ENCODE assay signal across 10 mouse cellular contexts in the genomic region with DNA sequence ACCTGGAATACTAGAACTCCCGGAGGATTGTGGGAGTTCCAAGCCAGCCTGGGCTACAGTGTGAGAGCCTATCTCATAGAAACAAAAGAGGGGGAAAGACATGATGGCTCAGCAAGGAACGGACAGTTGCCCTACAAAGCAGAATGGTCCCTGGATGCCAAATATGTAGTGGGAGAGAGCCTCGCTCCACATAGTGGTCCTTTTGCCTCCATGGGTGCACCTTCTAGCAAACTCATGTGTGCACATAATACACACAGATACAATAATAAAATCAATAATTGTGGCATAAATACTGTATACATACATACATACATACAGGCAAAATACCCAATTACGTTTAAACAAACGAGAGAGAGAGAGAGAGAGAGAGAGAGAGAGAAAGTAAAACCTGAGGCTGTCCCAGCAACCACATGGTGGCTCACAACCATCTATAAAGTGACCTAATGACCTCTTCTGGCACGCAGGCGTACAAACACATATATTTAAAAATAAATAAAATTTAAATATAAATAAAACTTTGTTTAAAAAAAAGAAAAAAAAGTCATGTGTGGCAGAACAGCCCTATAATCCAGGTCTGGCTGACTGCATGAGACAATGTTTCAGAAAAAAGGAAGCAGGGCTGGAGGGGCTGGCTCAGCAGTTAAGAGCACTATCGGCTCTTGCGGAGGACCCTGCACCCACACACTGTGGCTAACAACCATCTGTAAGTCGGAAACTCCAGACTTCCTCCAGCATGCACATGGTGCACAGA. TPM values are rescaled to one million over a fixed set of nuclear protein-coding genes. Genes with fewer than 3 reads are reported as not detected.
DNase-seq lines count a peak whose midpoint lies in the region; ATAC-seq and TF ChIP-seq lines count a peak whose summit lies in the region.
"Had no signal": no experiment of that assay in that cellular context is flagged by ENCODE, and none has a peak within 500 bp of the region (broad histone marks: within the 10 kb centered on the region; RNA-seq: fewer than 3 reads in every experiment).

No protein-coding gene starts in this region.

- peaks cover 6% of the 10 kb centered on the region for H3K4me1 ChIP-seq in forebrain, postnatal 0 days (ENCODE audit: insufficient read depth)
- H3K4me1 ChIP-seq in forebrain, embryonic 12.5 days: peaks cover 7% of the 10 kb centered on the region
- peaks cover 11% of the 10 kb centered on the region for H3K4me1 ChIP-seq in limb, embryonic 12.5 days (replicated peaks)
- H3K4me1 ChIP-seq in stomach, postnatal 0 days (replicated peaks; ENCODE audit: control insufficient read depth, insufficient read depth): peaks cover 5% of the 10 kb centered on the region

- H3K9ac ChIP-seq in forebrain, postnatal 0 days: no peak overlapping the region
- no peak overlapping the region for H3K9ac ChIP-seq in forebrain, embryonic 12.5 days
- H3K9ac ChIP-seq in limb, embryonic 12.5 days (replicated peaks): 0 out of 2 replicates have a peak overlapping the region, but pooled peaks have one; percentile 12
- H3K9ac ChIP-seq in stomach, postnatal 0 days (ENCODE audit: low read length): peak overlapping the region; percentile 70

- no peak for TF ChIP-seq EP300 in stomach, postnatal 0 days (optimal IDR thresholded peaks at IDR 0.05)

- H3K27ac ChIP-seq in forebrain, postnatal 0 days (ENCODE audit: low read depth, low read length): peak overlapping the region; percentile 85; the same call in 1 of the 2 replicates
- no peak overlapping the region for H3K27ac ChIP-seq in forebrain, embryonic 12.5 days
- H3K27ac ChIP-seq in limb, embryonic 12.5 days: 0 out of 2 replicates have a peak overlapping the region, but pooled peaks have one; percentile 35
- peak overlapping the region; percentile 90; the same call in 1 of the 2 replicates for H3K27ac ChIP-seq in stomach, postnatal 0 days (replicated peaks)

- H3K4me3 ChIP-seq in forebrain, postnatal 0 days (ENCODE audit: low read depth, low read length): no peak overlapping the region
- H3K4me3 ChIP-seq in forebrain, embryonic 12.5 days (replicated peaks): no peak overlapping the region
- H3K4me3 ChIP-seq in limb, embryonic 12.5 days (replicated peaks): no peak overlapping the region
- H3K4me3 ChIP-seq in stomach, postnatal 0 days (ENCODE audit: low read depth, low read length): no peak overlapping the region

- TF ChIP-seq CTCF in forebrain, postnatal 0 days (IDR thresholded peaks at IDR 0.05; ENCODE audit: low read depth): no peak
- no peak for TF ChIP-seq CTCF in stomach, postnatal 0 days (IDR thresholded peaks at IDR 0.05; ENCODE audit: low read depth)

- no peak for ATAC-seq in forebrain, postnatal 0 days
- no peak for ATAC-seq in forebrain, embryonic 12.5 days (ENCODE audit: low FRiP score)
- no peak for ATAC-seq in limb, embryonic 12.5 days (ENCODE audit: insufficient number of reproducible peaks, insufficient read depth, low FRiP score, low TSS enrichment, low read depth)
- no peak for ATAC-seq in stomach, postnatal 0 days (ENCODE audit: low FRiP score, low TSS enrichment)

- H3K27me3 ChIP-seq in forebrain, postnatal 0 days (ENCODE audit: insufficient read depth, low read length): no peaks in the 10 kb centered on the region
- 0 out of 2 replicates have a peak, but pooled peaks cover 4% of the 10 kb centered on the region for H3K27me3 ChIP-seq in forebrain, embryonic 12.5 days
- no peaks in the 10 kb centered on the region for H3K27me3 ChIP-seq in limb, embryonic 12.5 days
- no peaks in the 10 kb centered on the region for H3K27me3 ChIP-seq in stomach, postnatal 0 days (ENCODE audit: control insufficient read depth, insufficient read depth, low read length)

- DNase-seq in forebrain, postnatal 0 days: no peak
- DNase-seq in right cerebral cortex, adult 18-20 months: peak; percentile 33
- no peak for DNase-seq in right cerebral cortex, postnatal 25 days
- no peak for DNase-seq in stomach, postnatal 0 days (ENCODE audit: low spot score)
- DNase-seq in urinary bladder, postnatal 25 days (ENCODE audit: low spot score): no peak
- DNase-seq in ovary, postnatal 36 days (ENCODE audit: low spot score): no peak

- no peaks in the 10 kb centered on the region for H3K36me3 ChIP-seq in forebrain, postnatal 0 days (ENCODE audit: insufficient read depth)
- H3K36me3 ChIP-seq in forebrain, embryonic 12.5 days (replicated peaks): no peaks in the 10 kb centered on the region
- peaks cover 5% of the 10 kb centered on the region; the same call in 1 of the 2 replicates for H3K36me3 ChIP-seq in limb, embryonic 12.5 days
- no peaks in the 10 kb centered on the region for H3K36me3 ChIP-seq in stomach, postnatal 0 days (ENCODE audit: control insufficient read depth, insufficient read depth, low read length)

- WGBS in forebrain, postnatal 0 days: 73% methylated on average over 10 of the region's 10 CpGs
- 81% methylated on average over 10 of the region's 10 CpGs for WGBS in forebrain, embryonic 12.5 days
- 73% methylated on average over 10 of the region's 10 CpGs for WGBS in limb, embryonic 12.5 days
- WGBS in stomach, postnatal 0 days: 59% methylated on average over 10 of the region's 10 CpGs

- no peaks in the 10 kb centered on the region for H3K9me3 ChIP-seq in forebrain, postnatal 0 days (ENCODE audit: low read length)
- H3K9me3 ChIP-seq in forebrain, embryonic 12.5 days: no peaks in the 10 kb centered on the region
- H3K9me3 ChIP-seq in limb, embryonic 12.5 days: no peaks in the 10 kb centered on the region
- H3K9me3 ChIP-seq in stomach, postnatal 0 days (ENCODE audit: control insufficient read depth, low read length): no peaks in the 10 kb centered on the region

- H3K4me2 ChIP-seq in forebrain, postnatal 0 days (ENCODE audit: low read depth): no peak overlapping the region
- H3K4me2 ChIP-seq in forebrain, embryonic 12.5 days: no peak overlapping the region
- 0 out of 2 replicates have a peak overlapping the region, but pooled peaks have one; percentile 86 for H3K4me2 ChIP-seq in limb, embryonic 12.5 days
- no peak overlapping the region for H3K4me2 ChIP-seq in stomach, postnatal 0 days (replicated peaks; ENCODE audit: low read depth)

RNA-seq across cellular contexts. Expression of gene Rsad1, which starts 0.8 kb away (rescaled TPM):
- total RNA-seq in forebrain, postnatal 0 days (2014; rRNA removed): 12.2 and 12.6 TPM in 2 replicates
- 7.7 and 8.8 TPM in 2 replicates for polyA plus RNA-seq in forebrain, postnatal 0 days (2015; fragmentation: Nextera tagmentation; extraction: Ambion mirVana)
- polyA plus RNA-seq in forebrain, embryonic 12.5 days (2016; fragmentation: Nextera tagmentation; extraction: Ambion mirVana): 2.8 and 3.0 TPM in 2 replicates
- polyA plus RNA-seq in limb, embryonic 12.5 days (2016; fragmentation: Nextera tagmentation; extraction: Ambion mirVana): 4.1 and 5.7 TPM in 2 replicates
- 3.4 and 3.8 TPM in 2 replicates for polyA plus RNA-seq in stomach, postnatal 0 days (2015; fragmentation: Nextera tagmentation; extraction: Ambion mirVana)
- polyA plus RNA-seq: erythroblast, embryonic 14.5 days had no signal

RNA-seq across cellular contexts. Expression of gene Chad, which starts 15.0 kb away (rescaled TPM):
- not detected in 2 replicates for total RNA-seq in forebrain, postnatal 0 days (2014; rRNA removed)
- 0.30 and 0.44 TPM in 2 replicates for polyA plus RNA-seq in forebrain, postnatal 0 days (2015; fragmentation: Nextera tagmentation; extraction: Ambion mirVana)
- polyA plus RNA-seq in forebrain, embryonic 12.5 days (2016; fragmentation: Nextera tagmentation; extraction: Ambion mirVana): 0.69 TPM in 1 of 2 replicates, not detected in the other
- polyA plus RNA-seq in limb, embryonic 12.5 days (2016; fragmentation: Nextera tagmentation; extraction: Ambion mirVana): 3.6 and 5.3 TPM in 2 replicates
- 80.8 and 87.5 TPM in 2 replicates for polyA plus RNA-seq in stomach, postnatal 0 days (2015; fragmentation: Nextera tagmentation; extraction: Ambion mirVana)
- polyA plus RNA-seq: erythroblast, embryonic 14.5 days; macrophage had no signal

RNA-seq across cellular contexts. Expression of gene Mycbpap, which starts 28.3 kb away (rescaled TPM):
- 0.77 and 2.1 TPM in 2 replicates for total RNA-seq in forebrain, postnatal 0 days (2014; rRNA removed)
- 1.5 and 1.7 TPM in 2 replicates for polyA plus RNA-seq in forebrain, postnatal 0 days (2015; fragmentation: Nextera tagmentation; extraction: Ambion mirVana)
- 3.7 and 3.8 TPM in 2 replicates for polyA plus RNA-seq in forebrain, embryonic 12.5 days (2016; fragmentation: Nextera tagmentation; extraction: Ambion mirVana)
- polyA plus RNA-seq in limb, embryonic 12.5 days (2016; fragmentation: Nextera tagmentation; extraction: Ambion mirVana): 5.1 and 7.0 TPM in 2 replicates
- polyA plus RNA-seq in stomach, postnatal 0 days (2015; fragmentation: Nextera tagmentation; extraction: Ambion mirVana): 1.4 and 1.9 TPM in 2 replicates
- polyA plus RNA-seq: erythroblast, embryonic 14.5 days had no signal

RNA-seq across cellular contexts. Expression of gene Epn3, which starts 50.1 kb away (rescaled TPM):
- 2.0 and 2.5 TPM in 2 replicates for total RNA-seq in forebrain, postnatal 0 days (2014; rRNA removed)
- polyA plus RNA-seq in forebrain, postnatal 0 days (2015; fragmentation: Nextera tagmentation; extraction: Ambion mirVana): 0.96 and 1.4 TPM in 2 replicates
- polyA plus RNA-seq in forebrain, embryonic 12.5 days (2016; fragmentation: Nextera tagmentation; extraction: Ambion mirVana): 0.52 and 0.97 TPM in 2 replicates
- 2.8 and 4.1 TPM in 2 replicates for polyA plus RNA-seq in limb, embryonic 12.5 days (2016; fragmentation: Nextera tagmentation; extraction: Ambion mirVana)
- polyA plus RNA-seq in stomach, postnatal 0 days (2015; fragmentation: Nextera tagmentation; extraction: Ambion mirVana): 53.4 and 60.1 TPM in 2 replicates
- polyA plus RNA-seq: erythroblast, embryonic 14.5 days; macrophage had no signal

RNA-seq across cellular contexts. Expression of gene Acsf2, which starts 51.8 kb away (rescaled TPM):
- total RNA-seq in forebrain, postnatal 0 days (2014; rRNA removed): 2.6 and 4.3 TPM in 2 replicates
- 1.5 and 1.6 TPM in 2 replicates for polyA plus RNA-seq in forebrain, postnatal 0 days (2015; fragmentation: Nextera tagmentation; extraction: Ambion mirVana)
- polyA plus RNA-seq in forebrain, embryonic 12.5 days (2016; fragmentation: Nextera tagmentation; extraction: Ambion mirVana): 3.5 and 4.0 TPM in 2 replicates
- polyA plus RNA-seq in limb, embryonic 12.5 days (2016; fragmentation: Nextera tagmentation; extraction: Ambion mirVana): 5.0 and 6.0 TPM in 2 replicates
- polyA plus RNA-seq in stomach, postnatal 0 days (2015; fragmentation: Nextera tagmentation; extraction: Ambion mirVana): 2.5 and 3.0 TPM in 2 replicates

Comparison
In these comparisons a context has a peak if more than half of its experiments do, and no peak if none do; other contexts are left out.
1. H3K9ac ChIP-seq: peak in limb, embryonic 12.5 days (single experiment) and stomach, postnatal 0 days (single experiment); none in forebrain, postnatal 0 days (single experiment) and forebrain, embryonic 12.5 days (single experiment).
2. RNA of gene Chad, which starts 15.0 kb away (polyA plus RNA-seq): 80.8 to 87.5 TPM in stomach, postnatal 0 days; 3.6 to 5.3 TPM in limb, embryonic 12.5 days, 0.69 TPM in forebrain, embryonic 12.5 days and 0.30 to 0.44 TPM in forebrain, postnatal 0 days; every median in the first group is over 10 times any median in the second.